Mouse (Mus musculus) lung, postnatal 10 days (tissue): Measurements from ENCODE around the gene Hpse.
A peak's percentile ranks its signal among the peaks of the same experiment; 100 is the strongest.

Experiments
- DNase-seq: peaks from one replicate; pipeline ENCODE4 v3.0.0; 2021

Gene Hpse

DNA sequence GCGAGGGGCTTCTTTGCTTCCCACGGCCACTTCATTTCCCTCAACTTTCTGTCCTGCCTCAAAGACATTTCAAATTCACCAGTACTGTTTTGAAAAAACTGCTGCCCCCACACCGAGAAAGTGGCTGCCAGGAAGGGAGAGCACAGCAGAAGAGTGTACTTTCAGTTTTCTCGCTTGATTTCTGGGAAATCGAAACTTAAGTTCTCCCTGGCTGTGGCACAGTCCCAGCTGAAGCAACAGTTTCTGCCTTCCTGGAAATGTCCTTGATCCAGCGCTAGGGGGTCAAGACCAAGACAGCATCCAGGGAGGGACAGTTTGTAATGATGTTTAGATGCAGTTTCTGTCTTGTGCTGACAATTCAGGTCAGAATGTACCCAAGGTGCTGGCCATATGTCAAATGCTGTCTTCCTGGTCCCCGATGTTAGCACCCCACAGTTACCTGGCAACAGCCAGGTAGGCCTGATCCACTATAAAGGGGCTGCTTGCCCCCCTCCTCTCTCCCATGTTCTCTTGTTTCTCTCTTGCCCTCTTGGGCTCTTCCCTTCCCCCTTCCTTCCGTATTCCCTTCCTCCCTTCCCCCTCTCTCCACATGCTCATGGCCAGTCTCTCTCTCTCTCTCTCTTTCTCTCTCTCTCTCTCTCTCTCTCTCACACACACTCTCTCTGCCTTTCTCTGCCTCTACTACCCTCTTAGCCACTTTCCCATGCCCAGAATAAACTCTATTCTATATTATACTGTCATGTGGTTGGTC, 82.5 kb downstream of the Hpse start:
- peak; percentile 63 for DNase-seq

DNA sequence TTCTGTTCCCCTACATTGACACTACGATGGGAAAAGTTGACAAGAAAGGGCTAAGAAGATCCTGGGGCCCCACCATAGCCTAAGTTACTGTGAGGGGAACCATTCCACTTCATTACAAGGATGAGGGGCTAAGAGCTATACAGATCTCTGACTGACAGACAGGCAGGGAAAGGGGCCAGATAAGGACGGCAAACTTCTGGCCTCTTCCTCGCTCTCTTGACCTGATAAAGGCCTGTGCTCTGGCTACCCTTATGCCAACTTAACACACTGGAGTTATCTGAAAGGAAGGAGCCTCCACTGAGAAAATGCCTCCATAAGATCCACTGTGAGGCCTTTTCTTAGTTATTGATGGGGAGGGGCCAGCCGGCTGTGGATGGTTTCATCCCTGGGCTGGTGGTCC, 83.6 kb downstream of the Hpse start:
- no peak for DNase-seq

DNA sequence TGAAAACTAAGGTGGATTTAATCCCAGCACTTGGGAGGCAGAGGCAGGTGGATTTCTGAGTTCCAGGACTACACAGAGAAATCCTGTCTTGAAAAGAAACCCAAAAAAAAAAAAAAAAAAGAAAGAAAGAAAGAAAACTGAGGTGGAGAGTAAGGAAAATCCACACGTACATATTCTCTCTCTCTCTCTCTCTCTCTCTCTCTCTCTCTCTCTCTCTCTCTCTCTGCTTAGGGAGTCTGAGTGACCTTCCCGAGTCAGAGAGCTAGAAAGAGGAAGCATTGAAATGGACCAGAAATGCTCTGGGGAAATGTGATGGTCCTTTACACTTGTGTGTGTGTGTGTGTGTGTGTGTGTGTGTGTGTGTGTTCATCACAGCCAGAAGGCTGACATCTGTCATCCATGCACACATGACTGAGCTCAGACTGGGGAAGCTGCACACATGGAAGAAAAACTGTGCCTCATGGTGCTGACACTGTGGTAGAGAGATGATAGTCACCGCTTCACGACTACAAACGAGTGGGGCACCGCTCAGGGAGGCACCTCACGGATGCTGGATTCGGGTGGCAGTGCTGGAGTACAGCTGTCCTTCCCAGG, 84.5 kb downstream of the Hpse start:
- no peak for DNase-seq

DNA sequence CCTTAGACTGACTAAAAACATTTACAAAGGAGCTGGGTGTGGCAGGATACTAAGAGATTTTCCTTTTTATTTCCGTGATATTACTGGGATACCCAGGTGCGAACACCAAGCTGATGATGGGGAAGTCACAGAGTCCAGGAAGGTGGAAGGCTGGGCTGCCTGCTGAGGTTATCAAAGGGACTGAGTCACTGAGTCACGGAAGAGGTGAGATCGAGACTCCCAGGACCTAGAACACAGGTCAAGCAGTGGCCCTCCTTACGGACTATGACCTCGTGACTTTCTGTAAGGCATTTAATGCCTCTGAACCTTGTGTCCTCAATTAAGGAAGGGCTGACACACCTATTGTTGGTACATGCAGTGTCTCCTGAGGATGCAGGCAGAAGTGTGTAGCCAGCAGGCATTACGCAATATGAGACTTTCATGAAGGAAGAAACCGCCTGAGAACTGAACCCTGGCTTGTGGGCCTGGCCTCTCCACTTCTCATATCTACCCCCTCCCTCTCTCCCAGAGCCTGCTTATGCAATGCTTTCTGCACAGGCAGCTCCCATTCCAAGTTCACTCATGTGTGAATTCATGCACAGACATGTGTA, 86.9 kb downstream of the Hpse start:
- DNase-seq: no peak
